In the genomic region with DNA sequence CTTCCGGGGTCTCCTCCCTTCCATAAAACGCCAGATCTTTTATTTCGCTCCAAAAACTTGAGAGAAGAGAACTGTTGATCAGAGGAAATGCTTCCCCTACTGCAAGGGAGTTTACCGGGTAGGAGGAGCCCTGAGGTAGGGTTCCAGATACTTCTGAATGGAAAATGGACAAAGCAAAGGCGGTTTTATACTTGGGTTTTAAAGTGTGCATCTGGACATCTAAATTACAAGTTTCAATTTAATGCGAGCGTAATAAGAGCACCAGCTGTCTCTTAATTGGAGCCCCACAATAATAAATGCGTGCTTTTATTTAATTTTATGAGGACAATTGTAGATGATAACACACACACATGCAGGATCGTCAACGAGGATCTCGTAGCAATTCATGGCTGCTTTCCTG, we compare ENCODE assay signal across 8 mouse cellular contexts. TPM values are rescaled to one million over a fixed set of nuclear protein-coding genes. Genes with fewer than 3 reads are reported as not detected.
DNase-seq lines count a peak whose midpoint lies in the region; ATAC-seq and TF ChIP-seq lines count a peak whose summit lies in the region.

TSS of gene Mbnl3 (minus strand) at position 101 of the 400 bp plus-strand sequence.

- no peak for TF ChIP-seq EP300 in heart, adult 2 months (IDR thresholded peaks at IDR 0.05; ENCODE audit: insufficient read depth, low read depth, low read length)

- no peaks in the 10 kb centered on the region for H3K79me2 ChIP-seq in heart, adult 2 months (replicated peaks; ENCODE audit: control insufficient read depth, insufficient read depth, low read length)
- H3K79me2 ChIP-seq in macrophage (ENCODE audit: inconsistent target), result no peaks in the 10 kb centered on the region

- H3K27ac ChIP-seq in heart, adult 2 months, result no peak within 1 kb of the TSS
- H3K27ac ChIP-seq in forebrain, embryonic 16.5 days (ENCODE audit: low read length), result no peak within 1 kb of the TSS
- no peak within 1 kb of the TSS for H3K27ac ChIP-seq in macrophage

- peak within 1 kb of the TSS; percentile 56 for H3K9ac ChIP-seq in heart, adult 2 months (ENCODE audit: low read depth, low read length)
- peak within 1 kb of the TSS; percentile 32 for H3K9ac ChIP-seq in forebrain, embryonic 16.5 days (replicated peaks; ENCODE audit: low read depth, low read length)

- DNase-seq in heart, adult 2 months, result no peak
- DNase-seq in heart, adult 11 months, result no peak
- DNase-seq in layer of hippocampus, adult 8-10 months (ENCODE audit: low spot score in 2 of 2), result no peak
- DNase-seq in urinary bladder, postnatal 10 days (ENCODE audit: low spot score), result no peak
- no peak for DNase-seq in layer of hippocampus, adult 18-20 months (ENCODE audit: low spot score in 2 of 2)

- no peaks in the 10 kb centered on the region for H3K9me3 ChIP-seq in E14TG2a.4 (ENCODE audit: low read length)
- no peaks in the 10 kb centered on the region for H3K9me3 ChIP-seq in forebrain, embryonic 16.5 days (ENCODE audit: control insufficient read depth, low read length)

- H3K4me1 ChIP-seq in heart, adult 2 months (ENCODE audit: control insufficient read depth, insufficient read depth, low read length), result no peaks in the 10 kb centered on the region; the same call in 1 of the 2 replicates
- H3K4me1 ChIP-seq in E14TG2a.4 (replicated peaks; ENCODE audit: low read depth, low read length), result 0 out of 2 replicates have a peak, but pooled peaks cover 4% of the 10 kb centered on the region
- no peaks in the 10 kb centered on the region for H3K4me1 ChIP-seq in forebrain, embryonic 16.5 days (replicated peaks; ENCODE audit: control insufficient read depth, insufficient read depth, low read length)

- H3K4me3 ChIP-seq in heart, adult 2 months, result peak within 1 kb of the TSS; percentile 46
- H3K4me3 ChIP-seq in E14TG2a.4 (replicated peaks; ENCODE audit: low read length) (peak within 1 kb of the TSS; percentile 79), macrophage (ENCODE audit: inconsistent target) (peak within 1 kb of the TSS; percentile 13; the same call in 1 of the 2 replicates)
- peak within 1 kb of the TSS; percentile 53 for H3K4me3 ChIP-seq in forebrain, embryonic 16.5 days (replicated peaks; ENCODE audit: low read length)

- no peak for ATAC-seq in forebrain, embryonic 16.5 days

- intact Hi-C loops in heart, adult 2 months (cut with DNase I), result no loop called here

- H3K4me2 ChIP-seq in forebrain, embryonic 16.5 days (ENCODE audit: low read length), result peak within 1 kb of the TSS; percentile 79

- H3K27me3 ChIP-seq in heart, adult 2 months (ENCODE audit: control insufficient read depth, insufficient read depth, low read length), result no peaks in the 10 kb centered on the region; the same call in 1 of the 2 replicates
- H3K27me3 ChIP-seq in E14TG2a.4 (ENCODE audit: insufficient read depth, low read length), result peaks cover 19% of the 10 kb centered on the region
- no peaks in the 10 kb centered on the region; the same call in none of the 2 replicates for H3K27me3 ChIP-seq in forebrain, embryonic 16.5 days (replicated peaks; ENCODE audit: control insufficient read depth, insufficient read depth, low read length)

- WGBS in heart, adult 2 months, result 58% methylated on average over 11 of the region's 11 CpGs
- 30% methylated on average over 11 of the region's 11 CpGs for WGBS in forebrain, embryonic 16.5 days
- 57% methylated on average over 10 of the region's 11 CpGs for WGBS in macrophage (ENCODE audit: missing documents)

- no peak for TF ChIP-seq CTCF in heart, adult 2 months (IDR thresholded peaks at IDR 0.05)
- TF ChIP-seq CTCF in E14TG2a.4 (conservative IDR thresholded peaks at IDR 0.05; ENCODE audit: low read length), result no peak

- TF ChIP-seq POLR2A in heart, adult 2 months (IDR thresholded peaks at IDR 0.05; ENCODE audit: insufficient read depth, low read depth, low read length), result no peak

- H3K36me3 ChIP-seq in heart, adult 2 months (ENCODE audit: control insufficient read depth, insufficient read depth, low read length), result no peaks in the 10 kb centered on the region
- H3K36me3 ChIP-seq in E14TG2a.4 (ENCODE audit: insufficient read depth, low read length) (no peaks in the 10 kb centered on the region), macrophage (ENCODE audit: inconsistent target) (no peaks in the 10 kb centered on the region)
- H3K36me3 ChIP-seq in forebrain, embryonic 16.5 days (ENCODE audit: control insufficient read depth, insufficient read depth), result no peaks in the 10 kb centered on the region

RNA-seq across cellular contexts. Expression of gene Mbnl3, which starts in this region (rescaled TPM):
- total RNA-seq in heart, adult 2 months (2021), result 1 to 10 TPM in 1 of 2 experiments, under 1 TPM in 1; 0.93 to 1.5 TPM
- 0.41 and 0.56 TPM in 2 replicates for polyA plus RNA-seq in heart, adult 2 months (2012; rRNA removed)
- polyA plus RNA-seq in forebrain, embryonic 16.5 days (2015; fragmentation: Nextera tagmentation; extraction: Ambion mirVana), result 1.4 and 1.8 TPM in 2 replicates
- 1 to 10 TPM in 1 of 26 experiments, under 1 TPM in 20, not detected in 5; 0.17 to 1.4 (median 0.45) TPM for total RNA-seq in macrophage (2018; cell fraction: chromatin; rRNA removed)
- total RNA-seq in macrophage (2018; cell fraction: cytosol; rRNA removed), result 1 to 10 TPM in 5 of 26 experiments, under 1 TPM in 21; 0.38 to 1.5 (median 0.70) TPM
- 1 to 10 TPM in 7 of 26 experiments, under 1 TPM in 19; 0.24 to 3.8 (median 0.61) TPM for total RNA-seq in macrophage (2018; cell fraction: nucleus; rRNA removed)
- polyA plus RNA-seq in macrophage (2018), result 0.10 to 0.99 TPM (median 0.67 TPM) in 3 replicates
- not detected for total RNA-seq in layer of hippocampus, adult 8-10 months (2022)
- not detected for total RNA-seq in layer of hippocampus, adult 18-20 months (2021)

Comparison
In these comparisons a context has a peak if more than half of its experiments do, and no peak if none do; other contexts are left out.
1. H3K4me3 ChIP-seq: peak in every context shown above with its lines; median percentile 79 in E14TG2a.4; 53 in forebrain, embryonic 16.5 days; 46 in heart, adult 2 months; 13 in macrophage.